Mouse (Mus musculus) testis, adult 2 months (tissue): Measurements from ENCODE around the gene Rxfp2.

ENCODE experiments used
- CTCF ChIP-seq: fragments of 200-500 bp; IDR thresholded peaks from 2 replicates; pipeline ENCODE4 v1.5.1; 2012; ENCODE audit warnings: low read depth, mild to moderate bottlenecking, inconsistent platforms, low read length, moderate library complexity; ENCODE audit not compliant: control insufficient read depth, insufficient read depth, insufficient replicate concordance
- POLR2A ChIP-seq: fragments of 200-500 bp; IDR thresholded peaks from 2 replicates; pipeline ENCODE4 v1.6.1; 2012; ENCODE audit warnings: low read depth, mild to moderate bottlenecking, inconsistent platforms, low read length, moderate library complexity; ENCODE audit not compliant: control insufficient read depth

DNA sequence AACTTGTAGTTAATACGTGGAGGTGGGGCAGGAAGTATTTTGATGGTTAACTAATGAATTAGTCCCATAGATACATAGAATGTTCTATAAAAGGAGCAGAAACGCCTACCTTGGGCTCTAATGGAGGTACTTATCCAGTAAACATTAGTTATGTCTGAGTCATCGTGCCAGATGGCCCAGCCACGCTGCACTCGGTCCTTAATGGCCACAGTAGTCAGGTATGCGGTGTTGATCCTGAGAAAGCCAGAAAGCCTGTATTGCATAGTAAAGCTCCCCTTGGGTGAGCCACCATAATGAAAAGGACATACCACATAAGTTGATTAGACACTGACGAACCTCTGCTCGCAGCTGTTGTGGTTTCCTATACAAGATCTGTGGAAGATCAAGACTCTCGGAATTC, 107.4 kb downstream of the Rxfp2 start:
- TF ChIP-seq CTCF (no peak), POLR2A (no peak)
